Mouse (Mus musculus): ENCODE results near the gene Lbhd1.

Gene Lbhd1

DNA sequence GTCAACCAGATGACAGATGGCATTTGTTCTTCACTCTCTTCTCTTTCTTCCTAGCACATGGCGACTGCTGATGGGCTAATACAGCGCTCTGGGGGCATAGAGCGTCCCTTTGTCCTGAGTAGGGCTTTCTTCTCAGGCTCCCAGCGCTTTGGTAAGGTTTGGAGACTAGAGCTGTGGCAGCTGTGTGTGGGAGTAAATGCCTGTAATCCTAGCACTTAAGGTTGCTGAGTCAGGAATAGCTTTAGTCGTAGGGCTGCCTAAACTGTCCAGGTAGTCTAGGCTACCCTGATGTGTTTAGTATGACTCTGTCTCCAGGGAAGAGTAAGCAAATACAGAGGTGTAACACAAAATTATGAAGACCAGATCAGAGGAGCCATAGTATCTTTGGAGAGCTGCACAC lies 28.3 kb downstream of the Lbhd1 start:
- DNase-seq (ENCODE audit: low spot score) = no peak

DNA sequence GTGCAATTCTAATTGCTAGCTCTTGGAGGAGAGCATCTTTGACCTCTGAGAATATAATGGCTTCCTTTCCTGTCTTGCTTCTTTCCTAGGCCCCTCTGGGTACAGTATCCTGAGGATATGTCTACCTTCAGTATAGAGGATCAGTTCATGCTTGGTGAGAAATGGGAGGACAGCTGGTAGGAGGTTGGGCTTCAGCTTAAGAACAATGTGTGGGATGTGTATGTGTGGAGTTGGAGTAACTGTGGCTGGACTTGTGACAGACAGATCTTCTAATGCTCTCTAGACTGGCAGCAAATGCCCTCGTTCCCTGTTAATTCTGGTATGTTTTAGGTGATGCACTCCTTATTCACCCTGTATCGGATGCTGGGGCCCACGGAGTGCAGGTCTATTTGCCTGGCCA lies 30.7 kb downstream of the Lbhd1 start:
- no peak for DNase-seq (ENCODE audit: low spot score)

GRCm38 (mm10) chr19:8919000-8919399 lies 35.5 kb downstream of the Lbhd1 start:
- no peak for DNase-seq (ENCODE audit: low spot score)

GRCm38 (mm10) chr19:8919684-8920072 lies 36.1 kb downstream of the Lbhd1 start:
- DNase-seq (ENCODE audit: low spot score) = no peak

DNA sequence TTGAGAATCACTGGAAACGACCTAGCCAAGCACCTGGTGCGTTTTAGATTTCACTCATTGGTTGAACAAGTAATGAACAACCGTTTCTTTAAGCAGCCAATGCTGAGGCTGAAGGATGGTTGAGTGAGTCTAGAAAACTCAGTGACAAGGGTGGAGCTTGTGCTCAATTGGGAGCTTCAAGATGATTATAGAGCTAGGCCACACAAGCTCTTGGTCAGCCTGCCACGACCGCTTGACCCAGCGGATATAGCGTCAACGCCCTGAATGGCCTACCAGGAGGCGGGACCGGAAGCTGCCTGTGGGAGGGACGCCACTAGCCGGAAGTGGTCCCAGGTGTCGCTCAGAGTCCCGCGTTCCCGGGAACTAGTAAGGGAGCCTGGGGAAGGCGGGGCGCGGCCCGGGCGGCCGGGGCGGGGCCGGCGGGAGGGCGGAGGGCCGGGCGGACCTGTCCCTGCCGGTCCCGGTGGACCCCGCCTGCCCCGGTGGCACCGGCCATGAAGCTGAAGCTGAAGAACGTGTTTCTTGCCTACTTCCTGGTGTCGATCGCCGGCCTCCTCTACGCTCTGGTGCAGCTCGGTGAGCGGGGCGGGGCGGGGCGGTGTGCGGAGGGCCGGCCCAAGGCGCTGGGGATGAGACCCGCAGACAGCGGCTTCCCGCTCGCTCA lies 36.7 kb downstream of the Lbhd1 start, which contains the start of gene B3gat3:
Gene B3gat3, plus strand, starts transcription at position 302 of the 664 bp plus-strand sequence.
- DNase-seq (ENCODE audit: low spot score) = peak; percentile 97

- no peak for DNase-seq (ENCODE audit: low spot score)
Measured at GRCm38 (mm10) chr19:8920836-8921291, 37.3 kb downstream of the Lbhd1 start.

DNA sequence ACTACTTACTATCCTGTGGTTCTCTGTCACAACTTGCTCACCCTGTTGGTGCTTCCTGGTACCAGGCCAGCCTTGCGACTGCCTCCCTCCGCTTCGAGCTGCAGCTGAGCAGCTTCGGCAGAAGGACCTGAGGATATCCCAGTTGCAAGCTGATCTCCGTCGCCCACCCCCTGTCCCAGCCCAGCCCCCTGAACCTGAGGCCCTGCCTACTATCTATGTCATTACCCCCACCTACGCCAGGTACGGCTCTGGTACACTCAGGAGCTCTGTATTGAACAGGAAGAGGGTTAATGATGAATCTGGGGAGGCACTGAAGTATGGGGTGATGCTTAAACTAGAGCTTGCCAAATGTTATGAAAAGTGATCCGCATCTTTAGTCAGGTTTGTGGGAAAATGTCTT lies 38.2 kb downstream of the Lbhd1 start:
- no peak for DNase-seq (ENCODE audit: low spot score)

- no peak for DNase-seq (ENCODE audit: low spot score)
Measured at GRCm38 (mm10) chr19:8926766-8927165, 43.2 kb downstream of the Lbhd1 start.

- DNase-seq (ENCODE audit: low spot score) = no peak
Measured at GRCm38 (mm10) chr19:8927891-8928525, 44.5 kb downstream of the Lbhd1 start.

DNA sequence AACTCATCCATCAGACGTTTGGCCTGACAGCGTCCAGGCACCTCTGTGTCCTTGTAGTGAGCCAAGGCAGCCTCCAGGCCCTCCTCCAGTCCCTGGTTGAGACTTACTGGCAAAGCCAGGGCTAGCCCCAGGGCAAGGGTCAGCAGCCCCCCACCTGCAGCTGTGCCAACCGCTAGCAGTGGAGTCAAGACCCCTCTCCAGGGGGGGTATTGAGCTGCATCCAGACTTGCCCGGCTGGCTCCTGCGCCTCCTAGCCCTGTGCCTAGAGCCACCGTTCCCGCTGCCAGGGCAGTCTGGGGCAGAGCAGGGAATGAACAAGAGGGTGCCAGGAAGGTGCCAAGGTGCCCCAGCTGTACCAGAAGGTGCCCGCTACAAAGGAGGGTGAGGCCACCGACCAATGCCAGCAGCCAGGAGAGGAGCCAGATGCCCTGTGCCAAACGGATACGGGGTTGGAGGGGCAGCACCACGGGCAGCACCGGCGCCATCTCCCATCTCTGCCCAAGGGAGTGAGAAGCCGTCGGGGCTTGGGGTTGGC lies 45.2 kb downstream of the Lbhd1 start:
- no peak for DNase-seq (ENCODE audit: low spot score)

DNA sequence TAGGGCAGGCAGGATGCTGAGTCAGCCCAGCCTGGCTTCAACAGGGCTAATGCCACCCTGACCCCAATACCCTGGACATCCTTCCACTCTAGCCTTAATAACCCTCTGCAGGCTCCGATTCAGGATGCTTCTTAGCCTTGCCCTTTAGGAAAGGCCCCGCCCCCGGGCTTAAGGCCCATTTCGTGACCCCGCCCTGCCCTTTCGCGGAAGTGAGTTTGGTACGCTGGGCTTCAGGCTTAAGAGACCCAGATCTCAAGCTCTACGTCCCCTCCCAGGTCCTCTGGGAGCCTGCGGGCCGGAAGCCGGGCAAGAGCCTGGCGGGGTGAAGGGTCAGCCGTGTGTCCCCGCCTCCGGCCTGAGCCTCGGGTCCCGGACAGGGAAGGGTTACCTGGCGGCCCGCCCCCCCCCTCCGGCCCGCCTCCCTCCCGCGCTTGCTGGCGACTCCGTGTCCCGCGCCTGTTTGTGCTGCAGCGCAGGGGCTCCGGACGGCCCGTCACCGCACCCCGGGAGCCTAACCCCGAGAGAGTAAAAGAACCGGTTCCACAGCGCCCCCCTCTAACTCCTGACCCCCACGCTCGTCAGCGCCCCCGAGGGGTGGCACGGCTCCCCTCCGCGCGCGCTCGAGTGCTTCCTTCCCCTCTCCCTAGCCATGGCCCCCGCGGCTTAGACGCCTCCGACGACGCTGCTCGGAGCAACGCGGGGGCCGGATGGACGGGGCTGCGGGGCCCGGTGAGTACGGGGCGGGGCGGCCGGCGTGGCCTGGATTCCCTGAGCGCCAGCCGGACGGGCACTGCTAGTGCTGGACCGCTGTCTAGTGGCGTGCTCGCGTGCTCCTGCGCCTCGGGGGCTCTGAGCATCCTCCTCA lies 45.9 kb downstream of the Lbhd1 start, which contains the start of the genes Rom1 and Eml3:
Gene Rom1, minus strand, starts transcription at position 133 of the 865 bp plus-strand sequence.
Gene Eml3, plus strand, starts transcription at position 329 of the 865 bp plus-strand sequence.
- peak; percentile 94 for DNase-seq (ENCODE audit: low spot score)

DNA sequence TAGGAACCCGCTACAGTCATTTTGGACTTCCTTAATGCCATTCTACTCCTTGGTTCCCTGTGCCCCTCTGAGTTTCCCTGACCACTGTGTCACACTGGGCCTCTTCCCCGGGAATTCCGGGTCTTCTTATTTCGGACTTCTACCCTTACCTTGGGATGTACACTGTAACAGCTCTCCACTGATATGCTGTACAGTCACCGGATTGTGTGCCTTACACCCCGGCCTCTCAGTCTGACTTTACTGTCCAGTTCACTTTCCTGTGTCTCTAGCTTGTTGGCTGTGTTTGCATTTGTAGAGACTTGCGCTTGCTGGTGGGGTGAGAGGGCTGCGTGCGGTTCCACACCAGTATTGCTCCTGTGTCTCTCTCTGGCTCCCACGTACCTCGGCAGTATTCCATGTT lies 46.6 kb downstream of the Lbhd1 start:
- DNase-seq (ENCODE audit: low spot score) = no peak

DNA sequence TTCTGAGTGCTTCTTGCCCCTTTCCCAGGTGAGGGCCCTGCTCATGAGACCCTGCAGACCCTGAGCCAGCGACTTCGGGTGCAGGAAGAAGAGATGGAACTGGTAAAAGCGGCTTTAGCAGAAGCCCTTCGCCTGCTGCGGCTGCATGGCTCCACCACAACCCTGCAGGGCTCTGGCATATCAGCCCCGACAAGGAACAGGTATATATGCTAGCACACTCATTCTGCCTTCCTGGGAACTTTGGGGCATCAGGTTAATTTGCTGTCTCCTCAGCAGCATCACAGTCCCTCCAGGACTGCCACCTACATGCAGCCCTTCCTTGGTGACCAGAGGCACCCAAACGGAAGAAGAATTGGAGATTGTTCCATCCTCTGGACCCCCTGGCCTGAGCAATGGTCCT lies 47.2 kb downstream of the Lbhd1 start:
- no peak for DNase-seq (ENCODE audit: low spot score)

DNA sequence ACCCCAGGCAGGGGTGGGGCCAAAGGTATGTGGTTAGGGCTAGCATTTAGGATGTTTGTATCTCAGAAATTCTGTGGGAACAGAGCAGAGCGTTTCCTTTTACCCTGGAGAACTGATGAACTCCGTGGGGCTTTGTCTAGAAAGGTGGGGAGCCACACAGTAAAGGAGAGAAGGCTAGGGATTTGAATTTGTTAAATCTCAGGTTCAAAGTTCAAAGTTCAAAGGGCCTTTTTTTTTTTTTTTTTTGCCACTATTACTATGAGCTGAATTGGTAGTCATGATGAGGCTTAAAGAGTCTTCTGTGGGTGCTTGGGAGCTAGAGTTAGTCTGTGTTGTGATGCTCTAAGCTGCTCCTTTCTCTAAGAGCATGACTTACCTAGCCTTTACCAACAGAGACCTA lies 53.2 kb downstream of the Lbhd1 start:
- DNase-seq (ENCODE audit: low spot score) = no peak

DNA sequence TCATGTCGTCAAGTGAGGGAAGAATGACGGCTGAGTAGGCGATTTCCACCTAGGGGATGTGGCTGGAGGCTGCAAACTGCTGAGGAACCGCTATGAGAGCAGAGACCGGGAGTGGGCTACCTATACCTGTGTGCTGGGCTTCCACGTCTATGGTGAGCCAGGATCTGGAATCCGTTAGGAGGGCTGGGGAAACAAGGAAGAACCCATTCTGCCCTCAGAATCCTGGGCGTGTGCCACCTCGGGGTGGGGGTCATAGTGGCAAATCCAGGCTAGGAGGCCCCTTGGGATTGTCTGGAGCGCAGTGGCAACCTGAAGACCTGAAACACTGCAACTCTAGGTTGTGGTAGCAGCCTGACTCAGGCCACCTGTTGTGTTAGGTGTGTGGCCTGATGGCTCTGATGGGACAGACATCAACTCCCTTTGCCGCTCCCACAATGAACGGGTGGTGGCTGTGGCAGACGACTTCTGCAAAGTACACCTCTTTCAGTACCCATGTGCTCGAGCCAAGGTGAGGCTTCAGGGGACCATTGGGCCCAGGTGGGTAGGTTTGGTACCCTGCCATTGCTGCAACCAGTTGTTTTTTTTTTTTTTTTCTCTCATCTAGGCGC lies 57.1 kb downstream of the Lbhd1 start:
- no peak for DNase-seq (ENCODE audit: low spot score)

- no peak for DNase-seq (ENCODE audit: low spot score)
Measured at GRCm38 (mm10) chr19:8941136-8941514, 57.6 kb downstream of the Lbhd1 start.

- peak; percentile 95 for DNase-seq (ENCODE audit: low spot score)
Measured at GRCm38 (mm10) chr19:8941515-8942217, 58.1 kb downstream of the Lbhd1 start, which contains the start of gene Mta2. Gene Mta2 (plus strand): TSS chr19:8941875.

Data from lung, postnatal 25 days (tissue).